8 mouse cellular contexts compared by ENCODE assay signal in the genomic region with DNA sequence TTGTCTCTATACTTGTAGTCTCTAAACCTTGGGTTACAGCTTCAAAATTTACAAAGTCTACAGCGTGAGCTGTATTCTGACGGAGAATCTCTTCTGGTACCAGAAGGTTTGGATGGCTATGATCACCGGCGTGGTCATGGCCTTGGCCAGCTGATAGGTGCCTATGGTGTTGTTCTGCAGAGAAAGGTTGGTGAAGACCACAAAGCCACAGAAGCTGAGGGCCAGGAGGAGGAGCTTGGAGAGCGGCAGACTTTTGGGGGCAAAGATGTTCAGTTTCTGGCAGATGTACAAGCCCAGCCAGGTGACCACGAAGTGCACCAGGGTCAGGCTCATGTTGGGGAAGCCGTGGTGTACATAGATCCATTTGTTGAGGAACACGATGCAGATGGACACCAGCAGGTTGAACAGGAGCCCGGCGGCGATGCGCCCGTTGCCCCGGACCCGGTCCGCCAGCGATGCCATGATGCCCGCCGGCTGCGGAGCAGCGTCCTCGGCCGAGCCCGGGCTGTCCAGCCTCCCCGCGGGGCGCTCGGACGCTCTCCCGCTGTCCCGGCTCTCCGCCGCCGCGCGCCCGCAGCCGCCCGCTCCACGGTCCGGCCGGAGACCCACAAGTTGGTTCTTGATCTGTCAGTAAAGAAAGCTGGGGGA.
DNase-seq lines count a peak whose midpoint lies in the region; ATAC-seq and TF ChIP-seq lines count a peak whose summit lies in the region.
"Not testable (repeated sequence)": the region's sequence is repeated elsewhere in the genome, so short reads cannot be mapped to it uniquely, and the experiment has no call there.

No protein-coding gene starts in this region.

- H3K27me3 ChIP-seq in Patski; heart, embryonic 11.5 days (ENCODE audit: control insufficient read depth, insufficient read depth, low read length); hindbrain, embryonic 12.5 days; intestine, postnatal 0 days (replicated peaks; ENCODE audit: control insufficient read depth, insufficient read depth, low read length); liver, embryonic 14.5 days (ENCODE audit: control insufficient read depth, insufficient read depth, low read length); neural tube, embryonic 13.5 days: not testable (repeated sequence)
- H3K27me3 ChIP-seq in midbrain, embryonic 10.5 days (ENCODE audit: low read depth, poor library complexity, severe bottlenecking) = peaks cover 14% of the 10 kb centered on the region

- H3K36me3 ChIP-seq in heart, embryonic 11.5 days (ENCODE audit: control insufficient read depth, insufficient read depth, low read length); hindbrain, embryonic 12.5 days; intestine, postnatal 0 days (ENCODE audit: control insufficient read depth, insufficient read depth); liver, embryonic 14.5 days (replicated peaks; ENCODE audit: control insufficient read depth, insufficient read depth, low read depth); midbrain, embryonic 10.5 days; neural tube, embryonic 13.5 days: not testable (repeated sequence)

- CTCF ChIA-PET in Patski (lab: Charles Lee) = not testable (repeated sequence)

- not testable (repeated sequence) for H3K9ac ChIP-seq in heart, embryonic 11.5 days (ENCODE audit: low read depth, low read length); hindbrain, embryonic 12.5 days; intestine, postnatal 0 days (ENCODE audit: low read depth, low read length); liver, embryonic 14.5 days (replicated peaks); neural tube, embryonic 13.5 days

- H3K27ac ChIP-seq in heart, embryonic 11.5 days (ENCODE audit: low read depth, low read length); hindbrain, embryonic 12.5 days; intestine, postnatal 0 days (ENCODE audit: low read depth, low read length); liver, embryonic 14.5 days; midbrain, embryonic 10.5 days (replicated peaks); neural tube, embryonic 13.5 days (replicated peaks): not testable (repeated sequence)

- not testable (repeated sequence) for DNase-seq in Patski (ENCODE audit: low read depth, low spot score); liver, embryonic 14.5 days (ENCODE audit: low read depth in 3 of 3, low spot score in 3 of 3); midbrain, embryonic 10.5 days (ENCODE audit: low spot score)

- 43% methylated on average over 17 of the region's 42 CpGs for WGBS in heart, embryonic 11.5 days (ENCODE audit: insufficient replicate concordance)
- WGBS in hindbrain, embryonic 12.5 days = 51% methylated on average over 16 of the region's 42 CpGs
- 55% methylated on average over 17 of the region's 42 CpGs for WGBS in intestine, postnatal 0 days
- 63% methylated on average over 8 of the region's 42 CpGs for WGBS in liver, embryonic 14.5 days (ENCODE audit: insufficient replicate concordance)
- WGBS in midbrain, embryonic 10.5 days = 64% methylated on average over 22 of the region's 42 CpGs
- 47% methylated on average over 25 of the region's 42 CpGs for WGBS in neural tube, embryonic 13.5 days

- not testable (repeated sequence) for H3K4me1 ChIP-seq in heart, embryonic 11.5 days (ENCODE audit: control insufficient read depth, insufficient read depth, low read length); hindbrain, embryonic 12.5 days; intestine, postnatal 0 days (replicated peaks; ENCODE audit: control insufficient read depth, insufficient read depth, low read length); liver, embryonic 14.5 days (replicated peaks; ENCODE audit: control insufficient read depth in 2 of 2, insufficient read depth in 2 of 2, low read length in 1 of 2); midbrain, embryonic 10.5 days
- peaks cover 22% of the 10 kb centered on the region for H3K4me1 ChIP-seq in neural tube, embryonic 13.5 days (replicated peaks)

- not testable (repeated sequence) for TF ChIP-seq EP300 in liver, embryonic 14.5 days (IDR thresholded peaks at IDR 0.05; ENCODE audit: low read depth)

- peak overlapping the region; percentile 35 for H3K4me2 ChIP-seq in heart, embryonic 11.5 days
- peak overlapping the region; percentile 34; the same call in 1 of the 2 replicates for H3K4me2 ChIP-seq in hindbrain, embryonic 12.5 days (replicated peaks)
- not testable (repeated sequence) for H3K4me2 ChIP-seq in intestine, postnatal 0 days (replicated peaks; ENCODE audit: low read depth); liver, embryonic 14.5 days (ENCODE audit: low read depth)
- 0 out of 2 replicates have a peak overlapping the region, but pooled peaks have one; percentile 32 for H3K4me2 ChIP-seq in neural tube, embryonic 13.5 days

- TF ChIP-seq CTCF in Patski (IDR thresholded peaks at IDR 0.05); intestine, postnatal 0 days (IDR thresholded peaks at IDR 0.05; ENCODE audit: low read depth); liver, embryonic 14.5 days (IDR thresholded peaks at IDR 0.05; ENCODE audit: low read depth): not testable (repeated sequence)

- in situ Hi-C loops in Patski (cut with MboI; ENCODE audit: low pct_unique_long_range_greater_than_20kb) = not testable (repeated sequence)

- POLR2A ChIA-PET in Patski (lab: Charles Lee) = not testable (repeated sequence)

- H3K4me3 ChIP-seq in heart, embryonic 11.5 days (ENCODE audit: low read depth, low read length); hindbrain, embryonic 12.5 days; intestine, postnatal 0 days (ENCODE audit: low read depth, low read length); liver, embryonic 14.5 days (ENCODE audit: insufficient read depth in 1 of 2, low read depth in 2 of 2, low read length in 2 of 2); neural tube, embryonic 13.5 days: not testable (repeated sequence)
- peak overlapping the region; percentile 33 for H3K4me3 ChIP-seq in midbrain, embryonic 10.5 days

- ATAC-seq in Patski = peak; percentile 39
- peak; percentile 70 for ATAC-seq in erythroid progenitor cell, adult 5-6 weeks (replicated peaks; ENCODE audit: low FRiP score, poor library complexity, severe bottlenecking)
- 0 out of 2 replicates have a peak, but pooled peaks have one; percentile 26 for ATAC-seq in heart, embryonic 11.5 days (replicated peaks; ENCODE audit: insufficient number of reproducible peaks, low FRiP score, low TSS enrichment)
- peak; percentile 56 for ATAC-seq in hindbrain, embryonic 12.5 days (ENCODE audit: low FRiP score)
- ATAC-seq in intestine, postnatal 0 days = 0 out of 2 replicates have a peak, but pooled peaks have one; percentile 33
- ATAC-seq in liver, embryonic 14.5 days (ENCODE audit: insufficient read depth) = peak; percentile 41; the same call in 1 of the 2 replicates
- not testable (repeated sequence) for ATAC-seq in neural tube, embryonic 13.5 days (ENCODE audit: low read depth)

- H3K9me3 ChIP-seq in heart, embryonic 11.5 days (replicated peaks; ENCODE audit: control insufficient read depth, low read length); hindbrain, embryonic 12.5 days (replicated peaks); intestine, postnatal 0 days (ENCODE audit: control insufficient read depth); liver, embryonic 14.5 days (ENCODE audit: control insufficient read depth, low read length); midbrain, embryonic 10.5 days (replicated peaks); neural tube, embryonic 13.5 days: not testable (repeated sequence)
